Mouse (Mus musculus): ENCODE data around the gene Prkce.

Gene Prkce

DNA sequence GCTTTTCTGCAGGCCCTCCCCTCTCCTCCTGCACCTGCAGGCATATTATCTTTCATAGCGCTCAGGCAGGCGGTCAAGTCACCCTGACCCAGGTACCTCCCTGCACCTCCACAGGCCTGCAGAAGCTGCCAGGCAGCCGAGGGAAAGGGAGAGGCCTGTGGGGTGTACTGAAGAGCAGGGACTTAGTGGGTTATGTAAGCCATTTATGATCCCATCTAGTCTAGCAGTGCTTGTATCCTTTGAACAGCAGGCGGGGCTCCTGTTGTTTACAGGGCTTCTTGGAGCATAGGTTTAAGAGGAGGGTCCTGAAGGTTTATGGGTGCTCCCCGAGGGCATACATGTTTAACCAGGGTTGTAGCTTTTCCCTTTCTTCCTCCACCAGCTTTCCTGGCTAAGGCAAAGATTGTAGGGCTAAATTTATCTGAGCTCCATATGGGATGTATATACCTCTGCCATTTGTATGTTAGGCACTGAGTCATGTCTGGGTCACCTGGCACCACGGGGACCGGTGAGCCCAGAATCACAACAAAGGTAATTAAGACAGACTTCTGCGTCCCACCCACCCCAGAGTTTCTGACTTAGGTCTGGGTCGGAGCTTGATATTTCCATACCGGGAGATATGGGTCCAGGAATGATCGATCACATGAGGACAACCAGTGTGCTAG, 96.5 kb downstream of the Prkce start:
- no peak for DNase-seq

DNA sequence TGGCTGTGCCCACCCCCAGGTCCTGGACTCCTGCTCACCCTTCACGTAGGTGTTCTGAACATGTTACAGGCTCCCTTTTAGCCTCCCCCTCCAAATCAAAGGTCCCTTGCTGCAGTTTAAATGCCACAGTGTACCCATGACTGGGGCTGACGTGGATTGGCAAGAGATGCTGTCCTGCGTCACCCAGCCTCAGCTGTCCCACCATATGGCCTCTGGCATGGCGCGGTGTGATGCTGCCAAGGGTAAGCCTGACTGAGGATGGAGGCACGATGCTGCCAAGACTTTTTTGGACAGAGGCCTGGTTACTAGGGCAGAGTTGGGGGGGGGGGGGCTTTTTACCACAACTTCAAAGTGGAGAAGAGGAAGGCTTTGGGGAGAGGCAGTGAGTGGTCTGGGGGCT, 98.5 kb downstream of the Prkce start:
- no peak for DNase-seq

DNA sequence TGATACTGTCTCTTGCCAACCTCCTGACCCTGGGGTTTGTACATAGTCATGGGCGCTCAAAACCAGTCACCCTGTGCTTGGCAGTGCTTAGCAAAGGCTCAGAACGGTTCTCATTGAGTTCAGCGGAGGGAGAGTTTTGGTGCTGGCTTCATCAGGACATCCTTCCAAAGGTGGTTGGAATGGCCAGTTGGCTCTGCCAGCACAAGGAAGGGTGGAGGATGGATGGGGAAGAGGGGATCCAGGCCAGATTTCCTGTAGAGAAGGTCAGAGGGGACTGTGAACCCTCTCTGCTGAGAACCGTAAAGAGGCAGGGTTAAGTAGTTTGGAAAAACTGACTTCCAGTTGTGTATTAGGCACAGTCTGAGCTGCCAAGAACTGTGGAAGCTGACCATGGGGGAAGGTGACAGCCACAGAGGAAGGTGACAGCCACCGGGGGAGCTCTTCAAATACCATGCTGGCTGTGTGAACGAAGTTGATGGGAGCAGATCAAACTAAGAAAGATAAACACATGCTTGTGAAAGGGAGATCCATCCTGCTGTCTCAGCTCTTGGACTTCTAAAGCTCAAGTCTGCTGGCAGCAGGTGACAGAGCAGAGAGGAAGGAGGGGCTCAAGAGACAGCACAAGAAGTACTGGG, 99.7 kb downstream of the Prkce start:
- no peak for DNase-seq

DNA sequence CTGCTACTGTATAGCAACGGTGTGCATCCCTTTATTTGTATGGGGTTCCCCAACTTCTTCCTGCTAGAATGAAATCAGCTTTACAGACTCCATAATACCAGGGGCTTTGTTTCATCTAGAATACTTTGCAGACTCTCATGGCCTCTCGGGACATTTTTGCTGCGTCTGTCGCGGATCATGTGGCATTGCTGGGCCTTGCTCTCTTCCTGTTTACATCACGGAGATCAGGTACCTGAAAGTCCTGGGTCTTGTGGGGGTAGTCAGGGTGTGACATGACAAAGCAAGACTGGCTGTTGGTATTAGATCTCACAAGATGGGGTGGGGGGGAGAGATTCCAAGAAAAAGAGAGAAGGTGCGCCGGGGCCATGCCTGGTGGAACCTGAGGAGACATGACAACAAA, 102.1 kb downstream of the Prkce start:
- DNase-seq = no peak

DNA sequence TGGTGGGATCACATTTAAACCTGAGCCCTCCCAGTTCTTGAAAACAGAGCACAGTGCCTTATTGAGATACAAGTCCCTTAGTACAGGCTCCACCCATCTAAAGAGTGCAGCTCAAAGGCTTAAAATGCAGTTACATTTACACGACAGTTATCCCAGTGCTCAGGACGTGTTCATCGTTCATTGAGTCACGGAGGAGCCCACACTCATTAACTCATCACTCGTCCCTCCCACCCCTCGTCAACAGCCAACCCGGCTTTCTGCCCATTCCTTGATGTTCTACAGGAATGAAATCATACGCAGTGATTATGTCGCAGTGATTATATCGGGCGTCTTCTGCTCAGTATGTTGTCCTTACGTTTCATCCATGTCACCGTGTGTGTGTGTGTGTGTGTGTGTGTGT, 102.9 kb downstream of the Prkce start:
- no peak for DNase-seq

DNA sequence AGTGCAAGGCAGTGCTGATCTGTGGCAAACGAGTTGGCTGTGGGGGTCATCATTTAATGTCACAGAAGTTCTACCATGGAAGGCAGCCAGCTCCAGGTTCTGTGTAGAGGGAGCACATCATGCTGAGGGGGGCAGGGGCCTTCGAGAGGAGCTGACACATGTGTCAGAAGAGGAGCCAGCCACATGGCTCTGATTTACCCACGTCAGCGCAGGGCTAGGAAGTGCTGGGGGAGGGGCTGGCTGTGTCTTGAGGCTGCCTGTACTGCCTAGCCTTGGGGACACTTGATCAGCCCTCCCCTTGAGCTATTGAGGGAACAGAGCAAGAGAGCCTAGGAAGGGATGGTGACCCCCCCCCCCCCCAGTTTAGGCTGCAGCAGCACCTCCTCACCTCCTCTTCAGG, 103.7 kb downstream of the Prkce start:
- peak; percentile 79 for DNase-seq

DNA sequence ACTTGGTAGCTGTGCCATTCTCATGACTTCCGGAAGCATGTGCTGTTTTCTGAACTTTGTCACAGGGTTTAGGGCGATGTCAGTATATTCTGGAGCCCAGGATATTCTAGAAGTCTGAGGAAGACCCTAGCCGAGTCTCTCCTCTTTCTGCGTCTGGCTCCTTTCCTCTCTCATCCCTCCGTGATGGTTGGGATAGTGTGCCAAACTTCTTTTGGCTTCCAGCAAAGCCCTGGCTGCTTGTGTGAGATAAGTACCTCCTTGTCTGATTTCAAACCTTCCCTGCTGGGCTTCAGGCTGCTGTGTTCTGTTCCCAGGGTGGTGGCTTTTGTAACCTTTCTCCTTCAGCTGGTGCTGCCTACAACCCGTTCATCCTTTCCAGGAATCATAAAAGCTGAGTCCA, 105.4 kb downstream of the Prkce start:
- no peak for DNase-seq

DNA sequence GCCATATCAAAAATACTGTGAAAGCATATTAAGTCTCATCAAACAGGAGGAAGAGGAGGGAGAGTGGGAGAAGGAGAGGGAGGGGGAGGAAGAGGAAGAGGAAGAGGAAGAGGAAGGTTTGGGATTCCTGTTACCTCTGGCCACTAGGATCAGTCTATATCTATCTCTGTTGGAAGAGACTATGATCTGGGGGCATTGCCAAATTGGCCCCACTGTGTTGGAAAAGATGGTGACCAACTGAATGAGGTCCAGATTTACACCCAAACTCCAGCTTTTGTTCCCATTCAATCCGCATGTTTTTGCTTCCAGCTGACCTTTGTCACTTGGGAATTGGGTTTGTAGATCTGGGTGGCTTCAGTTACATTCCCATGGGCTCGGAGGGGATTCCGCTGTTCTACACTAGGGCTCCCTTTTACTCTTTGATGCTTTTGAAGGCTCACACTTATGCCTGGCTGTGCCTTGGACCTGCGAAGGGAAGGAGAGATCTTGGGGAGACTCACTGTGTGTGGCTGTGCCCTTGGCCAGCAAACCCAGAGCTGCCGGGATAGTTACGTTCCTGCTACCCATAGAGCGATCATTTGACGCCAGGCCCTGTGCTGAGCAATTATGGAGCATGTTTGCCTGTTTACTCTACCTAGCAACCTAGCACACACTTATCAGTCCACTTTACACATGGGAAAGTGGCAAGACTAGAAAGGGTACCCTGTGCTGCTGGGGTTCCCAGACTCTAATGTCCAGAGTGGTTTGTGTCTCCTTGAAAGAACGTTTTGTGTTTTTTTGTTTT, 106.2 kb downstream of the Prkce start:
- DNase-seq = no peak

DNA sequence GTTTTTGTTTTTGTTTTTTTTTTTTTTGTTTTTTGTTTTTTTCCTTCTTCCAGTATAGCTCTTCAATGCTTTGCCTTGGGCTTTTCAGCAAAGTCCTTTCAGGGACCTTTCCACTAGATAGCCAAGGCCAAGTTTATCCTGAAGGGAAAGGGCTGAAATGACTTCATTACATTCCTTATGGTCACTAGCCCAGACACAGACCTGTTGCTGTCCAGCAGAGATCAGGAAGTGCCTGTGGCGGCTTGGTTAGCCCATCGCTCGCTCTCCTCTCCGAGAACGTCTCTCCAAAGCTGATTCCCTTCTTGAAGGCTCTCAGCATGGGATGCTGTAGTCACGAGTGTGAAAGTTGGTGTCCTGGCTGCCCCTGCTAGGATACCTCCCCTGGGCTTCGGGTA, 106.8 kb downstream of the Prkce start:
- no peak for DNase-seq

DNA sequence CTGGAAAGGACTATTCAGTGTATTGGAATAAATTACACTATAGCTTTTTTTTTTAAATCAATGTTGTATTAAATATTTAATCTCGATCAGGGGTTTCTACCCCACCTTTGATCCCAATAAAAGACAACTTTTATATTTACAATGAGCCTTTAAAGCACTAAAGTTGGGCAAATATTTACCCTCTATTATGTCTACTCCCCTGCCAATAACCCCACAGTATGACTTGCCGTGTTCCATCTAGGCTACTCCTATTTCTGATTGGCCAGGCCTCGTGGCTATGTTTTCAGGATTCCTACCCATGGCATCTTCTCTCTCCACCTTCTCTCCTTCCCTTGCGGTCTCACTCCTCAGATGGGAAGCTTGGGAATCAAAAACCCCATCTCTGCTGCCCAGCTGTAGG, 108.8 kb downstream of the Prkce start:
- no peak for DNase-seq

DNA sequence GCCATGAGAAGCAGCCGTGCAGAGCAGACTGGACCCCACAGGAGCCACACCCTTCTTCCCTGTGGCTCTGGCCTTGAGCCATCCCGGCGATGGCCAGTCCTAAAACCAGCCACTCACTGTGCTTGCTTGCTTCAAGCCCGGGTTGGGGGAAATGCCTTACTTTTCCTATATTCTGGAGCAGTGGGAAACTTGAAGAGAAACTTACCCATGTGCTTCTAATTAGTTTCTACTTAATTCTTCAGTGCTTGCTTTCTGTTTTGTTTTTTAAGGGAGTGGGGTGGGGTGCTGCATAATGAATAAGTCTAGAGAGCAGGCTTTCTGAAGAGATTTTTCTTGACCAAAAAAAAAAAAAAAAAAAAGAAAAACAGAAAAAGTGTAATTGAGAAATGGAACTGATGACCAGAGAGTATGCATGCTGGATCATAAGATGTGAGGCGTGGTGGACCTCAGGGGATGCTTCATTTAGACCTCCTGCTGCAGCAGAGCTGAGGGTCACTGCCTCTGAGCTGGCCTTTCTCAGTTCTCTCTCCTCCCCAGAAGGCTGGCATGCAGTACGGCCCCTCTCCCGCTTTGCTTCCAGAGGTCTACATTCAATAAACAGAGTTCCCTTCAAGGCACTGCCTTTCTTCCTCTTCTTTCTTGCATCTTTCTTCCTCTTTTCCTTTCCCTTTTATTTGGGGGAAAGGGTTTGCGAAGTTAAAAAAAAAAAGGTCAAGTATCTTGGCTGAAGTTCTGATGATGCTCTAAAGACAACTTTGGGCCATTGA, 109.6 kb downstream of the Prkce start:
- DNase-seq = no peak

DNA sequence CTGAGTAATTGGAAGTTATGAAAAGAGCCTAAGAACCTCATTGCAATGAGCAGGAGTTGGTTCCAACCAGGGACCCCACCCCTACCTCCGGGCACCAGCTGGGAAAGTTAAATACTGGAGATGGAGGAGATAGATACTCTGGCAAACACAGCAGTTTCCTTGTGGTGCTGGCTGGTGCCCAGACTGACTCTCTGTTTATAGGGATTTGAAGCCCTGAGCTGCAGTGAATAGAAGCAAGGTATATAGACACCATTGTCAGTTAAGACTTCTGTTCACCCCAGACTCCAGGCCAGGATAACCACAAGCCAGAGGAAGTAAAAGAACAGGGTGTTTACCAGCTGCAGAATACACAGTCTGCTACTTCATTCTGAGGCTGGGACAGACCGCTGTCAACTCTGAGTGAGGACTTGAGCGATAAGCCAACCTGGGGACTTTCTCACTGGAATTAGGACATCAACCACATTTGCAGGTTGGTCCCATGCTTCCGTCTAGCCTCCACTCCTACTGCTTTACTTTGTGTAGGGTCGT, 110.5 kb downstream of the Prkce start:
- no peak for DNase-seq

DNA sequence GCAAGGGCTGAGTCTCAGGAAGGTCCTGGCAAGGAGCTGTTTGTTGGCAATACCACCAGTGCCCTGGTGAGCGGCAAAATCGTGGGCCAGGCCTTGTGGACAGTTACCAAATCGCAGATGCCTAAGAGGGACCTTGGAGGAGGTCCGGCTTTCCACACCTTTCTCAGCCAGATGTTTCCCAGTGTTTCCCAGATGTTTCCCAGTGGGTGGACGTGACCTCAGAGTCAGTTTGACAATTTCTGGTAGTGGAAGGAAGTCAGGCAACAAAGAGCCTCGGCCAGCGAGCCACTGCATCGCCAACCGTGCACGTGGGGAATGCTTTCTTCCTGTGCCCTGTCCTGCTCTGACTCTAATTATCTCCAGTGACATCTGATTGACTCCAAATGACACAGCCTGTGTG, 112.2 kb downstream of the Prkce start:
- peak; percentile 49 for DNase-seq

DNA sequence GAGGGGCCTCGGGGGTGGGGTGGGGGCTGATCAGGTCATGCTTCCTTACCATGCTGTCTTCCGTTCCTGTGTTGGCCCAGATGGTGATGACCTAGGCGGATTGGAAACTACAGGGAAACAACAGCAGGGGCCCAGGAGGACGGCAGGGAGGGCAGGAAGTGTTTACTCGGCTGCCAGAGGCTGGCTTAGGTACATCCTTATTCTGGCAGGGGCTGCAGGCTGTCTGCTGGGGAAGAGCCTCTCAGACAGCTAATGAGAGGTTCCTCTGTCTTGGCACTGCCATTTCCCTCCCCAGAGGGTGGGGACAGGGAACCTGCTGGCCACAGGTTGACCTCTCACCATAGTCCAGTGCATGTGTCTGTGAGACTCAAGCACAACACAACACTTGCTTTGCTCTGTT, 116.2 kb downstream of the Prkce start:
- DNase-seq = no peak

DNA sequence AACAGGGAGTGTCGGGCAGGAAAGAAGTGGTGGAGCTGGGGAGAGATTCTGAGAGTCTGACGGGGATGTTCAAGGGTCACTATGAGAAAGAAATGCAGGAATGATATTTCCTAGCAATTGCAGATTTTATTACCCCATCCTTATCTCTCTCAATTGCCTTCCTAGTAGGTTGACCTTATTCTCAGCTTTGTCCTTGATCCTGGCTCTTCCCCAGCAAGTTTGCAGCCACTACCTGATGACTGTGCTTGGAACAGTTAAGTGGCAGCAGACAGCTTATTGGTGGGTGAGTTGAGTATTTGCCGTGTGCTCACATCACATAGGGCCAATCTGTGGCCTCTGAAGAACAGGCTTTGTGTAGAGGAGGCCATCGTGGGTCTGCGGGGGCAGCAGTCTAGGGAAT, 117.5 kb downstream of the Prkce start:
- DNase-seq = no peak

DNA sequence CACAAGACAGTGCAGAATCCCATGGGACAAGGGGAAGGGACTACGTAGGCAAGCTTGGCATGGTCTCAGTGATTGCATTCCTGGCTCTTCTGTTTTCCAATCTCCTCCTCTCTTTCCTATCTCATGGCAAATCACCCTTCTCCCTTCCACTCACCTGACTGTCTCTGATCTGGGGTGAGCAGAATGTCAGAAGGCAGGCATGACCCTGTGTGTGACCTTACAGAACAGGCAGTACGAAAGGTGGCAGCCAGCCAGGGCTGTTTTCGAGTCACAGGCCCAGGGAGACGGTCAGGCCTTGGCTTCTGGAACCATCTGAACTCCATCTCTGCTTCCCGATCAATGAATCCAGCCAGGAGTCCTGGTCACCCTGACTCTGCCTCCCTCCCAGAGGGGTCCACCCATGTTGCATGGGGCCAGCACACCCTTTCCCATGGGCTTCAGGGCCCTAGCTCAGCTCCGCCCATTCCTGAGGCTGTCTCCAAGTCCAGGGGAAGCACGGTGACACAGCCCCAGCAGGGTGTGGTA, 119.2 kb downstream of the Prkce start:
- DNase-seq = no peak

DNA sequence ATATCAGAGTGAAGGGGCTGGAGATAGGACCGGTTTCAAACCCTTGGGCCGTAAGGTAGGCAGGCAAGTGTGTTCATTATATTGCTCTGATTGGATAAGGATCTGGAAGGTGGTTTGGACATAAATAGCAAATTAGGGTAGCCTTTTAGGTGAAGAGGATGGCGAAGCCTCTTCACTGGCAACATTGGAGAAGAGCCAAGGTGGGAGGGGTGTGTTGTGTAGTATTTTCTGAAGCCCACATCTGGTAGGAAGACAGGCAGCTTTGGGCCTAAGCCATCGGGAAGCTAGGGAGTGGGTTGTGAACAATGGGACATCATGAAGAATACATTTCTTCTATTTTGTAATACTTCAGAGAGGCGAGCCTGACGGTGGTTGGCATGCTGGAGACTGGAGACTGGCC, 125.1 kb downstream of the Prkce start:
- no peak for DNase-seq

DNA sequence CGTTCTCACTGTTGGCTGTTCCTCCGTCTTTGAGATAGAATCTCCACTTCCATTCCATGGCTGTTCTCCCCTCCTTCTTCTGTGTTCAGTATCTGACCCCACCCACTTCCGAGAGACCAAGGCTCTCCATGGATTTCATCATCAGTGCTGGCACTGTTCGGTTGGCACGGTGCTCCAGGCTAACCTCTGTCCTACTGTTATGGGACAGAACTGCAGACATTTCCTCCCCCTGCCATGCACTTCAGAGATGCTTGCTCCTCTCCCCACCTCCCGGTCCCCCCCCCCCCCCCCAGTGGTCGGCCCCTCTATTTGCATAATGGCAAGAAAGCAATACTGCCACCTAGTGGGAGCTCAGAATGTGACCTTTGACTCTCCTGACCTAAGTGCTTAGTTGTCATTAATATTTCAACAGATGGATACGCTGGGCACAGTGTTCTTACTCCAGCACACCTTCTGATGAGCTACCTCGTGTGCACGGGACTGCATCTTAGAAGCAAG, 125.7 kb downstream of the Prkce start:
- peak; percentile 73 for DNase-seq

DNA sequence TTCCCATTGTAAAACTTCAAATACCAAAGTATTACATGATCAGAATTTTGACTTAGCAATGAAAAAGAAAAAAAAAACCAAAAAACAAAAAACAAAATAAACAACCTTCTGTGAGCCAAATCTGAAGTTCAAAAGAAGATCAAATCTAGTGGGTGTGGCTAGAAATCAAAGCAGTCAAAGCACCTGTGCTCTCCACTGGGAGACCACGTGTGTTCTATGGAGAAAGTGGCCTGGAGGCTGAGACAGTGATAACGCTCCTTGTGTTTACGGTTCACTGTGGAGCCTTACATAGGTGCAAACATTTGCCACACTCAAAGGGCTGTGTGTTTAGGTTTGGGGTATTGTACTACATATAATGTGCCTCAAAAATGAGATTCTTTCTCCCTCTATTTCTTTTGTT, 132.0 kb downstream of the Prkce start:
- no peak for DNase-seq

DNA sequence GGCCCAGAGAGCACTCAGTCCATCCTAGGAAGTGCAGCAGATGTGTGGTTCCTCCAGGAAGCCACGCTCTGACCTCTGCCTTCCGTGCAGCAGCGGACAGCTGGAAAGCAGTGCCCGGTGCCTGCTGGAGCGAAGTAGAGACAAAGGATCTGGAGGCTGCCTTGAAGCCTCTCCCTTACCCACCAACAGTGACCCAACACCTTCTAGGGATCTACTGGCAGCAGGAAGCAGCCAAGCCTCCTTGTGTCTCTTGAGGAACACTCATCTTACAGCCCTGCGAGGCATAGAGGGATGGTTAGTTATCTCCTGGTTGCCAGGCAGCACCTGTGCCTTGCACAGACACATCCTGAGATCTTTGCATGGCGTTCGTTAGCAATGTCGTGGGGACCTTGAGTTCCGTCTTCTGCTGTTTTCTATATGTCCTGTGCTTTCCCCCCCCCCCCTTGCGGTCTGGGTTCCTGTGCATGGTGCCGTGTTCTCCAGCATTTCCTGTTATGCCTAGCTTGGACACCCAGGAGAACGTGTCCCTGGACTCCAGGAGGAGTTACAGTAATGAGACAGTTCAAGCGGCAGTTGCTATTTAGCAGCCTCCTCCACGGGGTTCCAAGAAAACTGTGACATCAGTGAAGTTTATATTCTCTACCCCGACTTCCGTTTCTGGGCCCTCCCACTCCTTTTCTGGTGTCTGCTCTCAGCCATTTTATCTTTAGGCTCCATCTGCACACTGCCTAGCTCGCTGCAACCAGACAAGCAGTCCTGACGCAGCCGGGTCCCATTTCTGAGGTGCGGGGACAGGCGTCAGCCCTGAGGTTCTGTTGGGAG, 133.4 kb downstream of the Prkce start:
- peak; percentile 54 for DNase-seq

DNA sequence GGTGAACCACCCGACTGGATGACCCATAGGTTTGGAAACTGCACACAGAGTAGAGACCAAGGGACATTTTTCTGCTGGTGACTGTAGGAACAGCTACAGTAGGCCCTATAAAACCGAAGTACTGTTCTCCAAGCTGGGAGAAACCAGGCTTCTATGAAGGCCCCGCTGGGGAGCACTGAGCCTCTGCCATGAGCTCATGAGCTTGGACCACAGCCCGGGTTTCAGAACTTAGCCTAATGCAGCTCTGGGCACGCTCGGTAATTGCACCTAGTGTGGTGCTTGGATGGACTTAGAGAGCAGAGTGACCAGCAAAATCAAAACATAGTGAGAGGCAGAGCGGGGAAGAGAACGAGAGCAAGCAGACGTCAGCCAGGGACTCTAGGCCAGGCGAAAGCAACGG, 134.7 kb downstream of the Prkce start:
- no peak for DNase-seq

DNA sequence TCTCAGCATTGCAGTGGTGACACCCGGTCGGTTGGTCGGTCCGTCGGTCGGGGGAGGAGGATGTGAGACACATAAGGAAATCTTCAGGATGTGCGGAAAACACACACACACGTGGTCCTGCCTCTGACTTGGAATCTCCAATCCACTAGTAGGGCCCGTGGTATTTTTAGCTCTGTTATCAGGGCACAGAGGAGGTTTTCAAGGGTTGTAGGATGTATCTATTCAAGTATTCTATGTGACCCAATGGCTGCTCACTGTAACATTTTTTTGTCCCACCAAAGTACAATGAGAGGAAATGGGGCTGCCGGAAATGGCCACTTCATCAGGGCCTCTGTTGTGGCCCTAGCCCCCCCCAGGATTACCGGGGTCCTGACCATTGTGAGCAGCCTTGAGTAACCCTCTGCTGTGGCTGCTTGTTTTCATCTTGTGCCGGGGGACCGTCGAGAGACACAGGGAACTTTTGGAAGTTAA, 135.3 kb downstream of the Prkce start:
- no peak for DNase-seq
